Mouse (Mus musculus): Measurements from ENCODE around the gene Pdcd1. TPM values are rescaled to one million over a fixed set of nuclear protein-coding genes. Genes with fewer than 3 reads are reported as not detected.

Pdcd1 gene
- polyA plus RNA-seq (2012; rRNA removed) = 2.4 and 3.4 TPM in 2 replicates

GRCm38 (mm10) chr1:94052373-94052772 is at the start of gene Pdcd1:
Pdcd1 (minus strand) TSS chr1:94052553.
- no peak for TF ChIP-seq CTCF (IDR thresholded peaks at IDR 0.05; ENCODE audit: extremely low read depth, insufficient read depth, insufficient read length, insufficient replicate concordance)
- TF ChIP-seq POLR2A (IDR thresholded peaks at IDR 0.05; ENCODE audit: low read depth, low read length) = no peak
- Histone ChIP-seq H3K27me3 (ENCODE audit: control insufficient read depth, insufficient read depth, low read length) (no peaks in the 10 kb centered on the region), H3K27ac (ENCODE audit: insufficient read depth, low read length) (no peak within 1 kb of the TSS; the same call in 1 of the 2 replicates), H3K4me1 (ENCODE audit: control insufficient read depth, insufficient read depth, insufficient read length) (peaks cover 4% of the 10 kb centered on the region; the same call in 1 of the 2 replicates), H3K4me3 (ENCODE audit: extremely low read depth, insufficient read depth, insufficient read length) (peak within 1 kb of the TSS; percentile 44; the same call in 1 of the 2 replicates), H3K36me3 (ENCODE audit: control insufficient read depth, insufficient read depth, low read length) (no peaks in the 10 kb centered on the region)
- DNase-seq (ENCODE audit: low read depth in 1 of 2, low spot score in 2 of 2) = no peak
- WGBS = 39% methylated on average over 6 of the region's 6 CpGs

- Histone ChIP-seq H3K27ac (ENCODE audit: insufficient read depth, low read length) (no peak overlapping the region), H3K36me3 (ENCODE audit: control insufficient read depth, insufficient read depth, low read length) (no peaks in the 10 kb centered on the region), H3K4me3 (ENCODE audit: extremely low read depth, insufficient read depth, insufficient read length) (no peak overlapping the region), H3K4me1 (ENCODE audit: control insufficient read depth, insufficient read depth, insufficient read length) (no peaks in the 10 kb centered on the region; the same call in 1 of the 2 replicates), H3K27me3 (ENCODE audit: control insufficient read depth, insufficient read depth, low read length) (no peaks in the 10 kb centered on the region)
- WGBS = 32% methylated on average over 1 of the region's 1 CpGs
- TF ChIP-seq POLR2A (IDR thresholded peaks at IDR 0.05; ENCODE audit: low read depth, low read length) = no peak
- TF ChIP-seq CTCF (IDR thresholded peaks at IDR 0.05; ENCODE audit: extremely low read depth, insufficient read depth, insufficient read length, insufficient replicate concordance) = no peak
- peak in 1 of 2 experiments; percentile 28 for DNase-seq (ENCODE audit: low read depth in 1 of 2, low spot score in 2 of 2)
Observed at GRCm38 (mm10) chr1:94091788-94092187, 39.4 kb upstream of the Pdcd1 start.

- WGBS = 74% methylated on average over 5 of the region's 5 CpGs
- Histone ChIP-seq H3K4me3 (ENCODE audit: extremely low read depth, insufficient read depth, insufficient read length) (no peak overlapping the region), H3K4me1 (ENCODE audit: control insufficient read depth, insufficient read depth, insufficient read length) (no peaks in the 10 kb centered on the region; the same call in 1 of the 2 replicates), H3K36me3 (ENCODE audit: control insufficient read depth, insufficient read depth, low read length) (no peaks in the 10 kb centered on the region), H3K27me3 (ENCODE audit: control insufficient read depth, insufficient read depth, low read length) (no peaks in the 10 kb centered on the region), H3K27ac (ENCODE audit: insufficient read depth, low read length) (no peak overlapping the region)
- TF ChIP-seq CTCF (IDR thresholded peaks at IDR 0.05; ENCODE audit: extremely low read depth, insufficient read depth, insufficient read length, insufficient replicate concordance) (no peak), POLR2A (IDR thresholded peaks at IDR 0.05; ENCODE audit: low read depth, low read length) (no peak)
- no peak for DNase-seq (ENCODE audit: low read depth in 1 of 2, low spot score in 2 of 2)
Observed at GRCm38 (mm10) chr1:94086311-94086898, 34.1 kb upstream of the Pdcd1 start.

- Histone ChIP-seq H3K4me3 (ENCODE audit: extremely low read depth, insufficient read depth, insufficient read length) (no peak overlapping the region), H3K27me3 (ENCODE audit: control insufficient read depth, insufficient read depth, low read length) (no peaks in the 10 kb centered on the region), H3K4me1 (ENCODE audit: control insufficient read depth, insufficient read depth, insufficient read length) (no peaks in the 10 kb centered on the region), H3K27ac (ENCODE audit: insufficient read depth, low read length) (no peak overlapping the region), H3K36me3 (ENCODE audit: control insufficient read depth, insufficient read depth, low read length) (no peaks in the 10 kb centered on the region)
- no peak for DNase-seq (ENCODE audit: low read depth in 1 of 2, low spot score in 2 of 2)
- TF ChIP-seq CTCF (IDR thresholded peaks at IDR 0.05; ENCODE audit: extremely low read depth, insufficient read depth, insufficient read length, insufficient replicate concordance) = no peak
- WGBS = 88% methylated on average over 5 of the region's 5 CpGs
Observed at GRCm38 (mm10) chr1:94085324-94086105, 33.2 kb upstream of the Pdcd1 start.

DNA sequence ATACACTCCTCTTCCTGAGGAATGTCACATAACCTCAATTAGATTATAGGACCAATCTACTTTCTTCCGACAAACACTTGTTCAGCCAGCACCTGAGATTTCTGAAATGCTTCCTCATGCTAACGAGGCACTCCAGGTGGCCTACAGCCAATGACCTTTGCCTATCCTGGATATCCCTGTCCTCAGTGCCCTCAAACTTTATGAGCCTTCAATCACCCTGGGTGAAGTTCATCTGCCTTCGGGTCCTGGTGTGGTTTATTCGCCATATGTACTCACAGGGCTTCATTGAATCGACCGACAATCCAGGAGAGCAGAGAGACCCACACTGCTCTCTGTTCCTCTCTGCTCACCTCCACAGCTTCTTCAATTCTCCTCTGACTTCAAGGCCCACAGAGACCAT is 29.4 kb upstream of the Pdcd1 start:
- Histone ChIP-seq H3K36me3 (ENCODE audit: control insufficient read depth, insufficient read depth, low read length) (no peaks in the 10 kb centered on the region), H3K27me3 (ENCODE audit: control insufficient read depth, insufficient read depth, low read length) (no peaks in the 10 kb centered on the region), H3K27ac (ENCODE audit: insufficient read depth, low read length) (no peak overlapping the region), H3K4me1 (ENCODE audit: control insufficient read depth, insufficient read depth, insufficient read length) (no peaks in the 10 kb centered on the region), H3K4me3 (ENCODE audit: extremely low read depth, insufficient read depth, insufficient read length) (no peak overlapping the region)
- 83% methylated on average over 6 of the region's 6 CpGs for WGBS
- DNase-seq (ENCODE audit: low read depth in 1 of 2, low spot score in 2 of 2) = no peak
- no peak for TF ChIP-seq POLR2A (IDR thresholded peaks at IDR 0.05; ENCODE audit: low read depth, low read length)
- no peak for TF ChIP-seq CTCF (IDR thresholded peaks at IDR 0.05; ENCODE audit: extremely low read depth, insufficient read depth, insufficient read length, insufficient replicate concordance)

DNA sequence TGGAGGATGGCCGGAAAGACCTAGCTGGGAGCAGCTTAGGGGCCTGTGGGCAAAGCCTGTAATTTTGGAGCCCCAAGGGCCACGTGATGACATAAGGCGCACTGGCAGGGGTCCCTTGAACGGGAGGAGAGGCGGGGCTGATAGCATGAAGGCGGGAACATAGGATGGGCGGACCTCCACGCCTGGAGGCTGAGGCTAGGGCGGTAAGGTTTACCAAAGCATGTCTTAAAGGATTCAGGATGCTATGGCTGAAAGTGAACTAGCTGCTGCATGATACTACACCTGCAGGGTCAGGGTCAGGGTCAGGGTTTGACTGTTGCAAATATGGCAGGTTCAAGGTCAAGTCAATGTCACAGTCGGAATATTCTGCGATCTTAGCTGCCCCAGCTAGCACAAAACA is 28.8 kb upstream of the Pdcd1 start:
- Histone ChIP-seq H3K27ac (ENCODE audit: insufficient read depth, low read length) (no peak overlapping the region), H3K27me3 (ENCODE audit: control insufficient read depth, insufficient read depth, low read length) (no peaks in the 10 kb centered on the region), H3K4me1 (ENCODE audit: control insufficient read depth, insufficient read depth, insufficient read length) (no peaks in the 10 kb centered on the region), H3K4me3 (ENCODE audit: extremely low read depth, insufficient read depth, insufficient read length) (no peak overlapping the region), H3K36me3 (ENCODE audit: control insufficient read depth, insufficient read depth, low read length) (no peaks in the 10 kb centered on the region)
- TF ChIP-seq CTCF (IDR thresholded peaks at IDR 0.05; ENCODE audit: extremely low read depth, insufficient read depth, insufficient read length, insufficient replicate concordance) = no peak
- no peak for TF ChIP-seq POLR2A (IDR thresholded peaks at IDR 0.05; ENCODE audit: low read depth, low read length)
- WGBS = 72% methylated on average over 11 of the region's 11 CpGs
- no peak for DNase-seq (ENCODE audit: low read depth in 1 of 2, low spot score in 2 of 2)

GRCm38 (mm10) chr1:94080718-94081117 is 28.4 kb upstream of the Pdcd1 start:
- Histone ChIP-seq H3K27me3 (ENCODE audit: control insufficient read depth, insufficient read depth, low read length) (no peaks in the 10 kb centered on the region), H3K27ac (ENCODE audit: insufficient read depth, low read length) (no peak overlapping the region), H3K4me1 (ENCODE audit: control insufficient read depth, insufficient read depth, insufficient read length) (no peaks in the 10 kb centered on the region), H3K36me3 (ENCODE audit: control insufficient read depth, insufficient read depth, low read length) (no peaks in the 10 kb centered on the region), H3K4me3 (ENCODE audit: extremely low read depth, insufficient read depth, insufficient read length) (no peak overlapping the region)
- no peak for DNase-seq (ENCODE audit: low read depth in 1 of 2, low spot score in 2 of 2)
- WGBS = 57% methylated on average over 15 of the region's 15 CpGs
- TF ChIP-seq CTCF (IDR thresholded peaks at IDR 0.05; ENCODE audit: extremely low read depth, insufficient read depth, insufficient read length, insufficient replicate concordance) = no peak
- TF ChIP-seq POLR2A (IDR thresholded peaks at IDR 0.05; ENCODE audit: low read depth, low read length) = no peak
